Mouse (Mus musculus) bone marrow macrophage, adult 2 months (primary cell): ENCODE data around the gene Lbhd1. TPM values are rescaled to one million over a fixed set of nuclear protein-coding genes. Genes with fewer than 3 reads are reported as not detected.

Experiments
- H3K27ac ChIP-seq: 2 replicates; pipeline ENCODE4 v1.5.1; 2012; ENCODE audit warnings: low read depth, low read length; ENCODE audit not compliant: insufficient read depth
- H3K4me1 ChIP-seq: 2 replicates; pipeline ENCODE4 v1.6.1; 2012; ENCODE audit warnings: low read length; ENCODE audit not compliant: control insufficient read depth, insufficient read depth
- H3K4me3 ChIP-seq: 2 replicates; pipeline ENCODE4 v1.5.1; 2012; ENCODE audit warnings: mild to moderate bottlenecking, low read length, moderate library complexity; ENCODE audit not compliant: insufficient read depth
- CTCF ChIP-seq: IDR thresholded peaks from 2 replicates; pipeline ENCODE4 v1.5.1; 2012; ENCODE audit warnings: low read depth, mild to moderate bottlenecking, low read length, moderate library complexity
- POLR2A ChIP-seq: IDR thresholded peaks from 2 replicates; pipeline ENCODE4 v1.6.1; 2012; ENCODE audit warnings: mild to moderate bottlenecking, low read depth, low read length, borderline replicate concordance
- polyA plus RNA-seq: library from polyadenylated mRNA; stranded (reverse); fragments of >200 nt; gene quantifications from 2 replicates; pipeline ENCODE4 v1.2.4, GENCODE M21; 2012; ENCODE audit not compliant: missing spikeins, insufficient read depth, insufficient read length

Lbhd1 gene
- polyA plus RNA-seq, 1 experiment = 13.7 TPM

GRCm38 (mm10) chr19:8911810-8912209, 28.3 kb downstream of the Lbhd1 start:
- Histone ChIP-seq H3K4me1 (no peaks in the 10 kb centered on the region), H3K4me3 (no peak overlapping the region), H3K27ac (no peak overlapping the region)
- no peak for TF ChIP-seq CTCF
- no peak for TF ChIP-seq POLR2A

GRCm38 (mm10) chr19:8914212-8914611, 30.7 kb downstream of the Lbhd1 start:
- TF ChIP-seq POLR2A (no peak), CTCF (no peak)

GRCm38 (mm10) chr19:8919000-8919399, 35.5 kb downstream of the Lbhd1 start:
- TF ChIP-seq CTCF (no peak), POLR2A (no peak)
- Histone ChIP-seq H3K4me3 (no peak overlapping the region), H3K27ac (no peak overlapping the region), H3K4me1 (peaks cover 15% of the 10 kb centered on the region)

More at GRCm38 (mm10) chr19:8914212-8914611, 30.7 kb downstream of the Lbhd1 start:
- H3K4me3 ChIP-seq = no peak overlapping the region
- no peak overlapping the region for H3K27ac ChIP-seq
- no peaks in the 10 kb centered on the region for H3K4me1 ChIP-seq

- TF ChIP-seq POLR2A = no peak
- TF ChIP-seq CTCF = no peak
- Histone ChIP-seq H3K4me1 (peaks cover 15% of the 10 kb centered on the region), H3K4me3 (peak overlapping the region; percentile 36; the same call in 1 of the 2 replicates), H3K27ac (peak overlapping the region; percentile 66; the same call in 1 of the 2 replicates)
Observed at GRCm38 (mm10) chr19:8919684-8920072, 36.1 kb downstream of the Lbhd1 start.

- TF ChIP-seq POLR2A (no peak), CTCF (no peak)
- Histone ChIP-seq H3K27ac (peak within 1 kb of the TSS; percentile 68), H3K4me1 (peaks cover 15% of the 10 kb centered on the region), H3K4me3 (peak within 1 kb of the TSS; percentile 67)
Observed at GRCm38 (mm10) chr19:8920073-8920736, 36.7 kb downstream of the Lbhd1 start, which contains the start of gene B3gat3. Gene B3gat3, plus strand, starts transcription at chr19:8920374.

DNA sequence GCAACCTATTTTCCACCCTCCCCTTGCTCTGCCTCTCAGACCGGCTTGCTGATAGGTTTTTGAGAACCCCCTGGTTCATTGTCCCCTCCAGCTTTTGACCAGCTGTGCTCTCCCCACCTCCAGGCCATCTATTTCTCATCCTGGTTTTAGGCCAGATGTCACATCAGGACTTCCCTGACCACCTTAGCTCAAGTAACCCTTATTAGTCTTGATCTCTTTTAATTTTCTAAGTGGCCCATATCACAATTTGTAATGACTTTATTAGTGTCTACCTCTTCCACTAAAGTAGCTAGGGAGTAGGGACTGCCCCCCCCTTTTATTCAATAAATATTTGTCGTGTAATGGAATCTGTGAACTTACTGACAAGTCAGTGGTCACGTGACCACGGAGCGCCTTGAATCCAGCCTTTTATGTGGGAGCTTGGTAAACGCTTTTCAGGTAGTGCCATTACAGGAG, 37.3 kb downstream of the Lbhd1 start:
- Histone ChIP-seq H3K4me3 (peak overlapping the region; percentile 67), H3K4me1 (peaks cover 15% of the 10 kb centered on the region), H3K27ac (peak overlapping the region; percentile 68)
- TF ChIP-seq CTCF = no peak
- TF ChIP-seq POLR2A = no peak; the same call in 1 of the 2 replicates

GRCm38 (mm10) chr19:8921741-8922140, 38.2 kb downstream of the Lbhd1 start:
- H3K4me1 ChIP-seq = peaks cover 15% of the 10 kb centered on the region
- no peak overlapping the region for H3K27ac ChIP-seq
- no peak overlapping the region for H3K4me3 ChIP-seq
- TF ChIP-seq POLR2A (no peak), CTCF (no peak)

DNA sequence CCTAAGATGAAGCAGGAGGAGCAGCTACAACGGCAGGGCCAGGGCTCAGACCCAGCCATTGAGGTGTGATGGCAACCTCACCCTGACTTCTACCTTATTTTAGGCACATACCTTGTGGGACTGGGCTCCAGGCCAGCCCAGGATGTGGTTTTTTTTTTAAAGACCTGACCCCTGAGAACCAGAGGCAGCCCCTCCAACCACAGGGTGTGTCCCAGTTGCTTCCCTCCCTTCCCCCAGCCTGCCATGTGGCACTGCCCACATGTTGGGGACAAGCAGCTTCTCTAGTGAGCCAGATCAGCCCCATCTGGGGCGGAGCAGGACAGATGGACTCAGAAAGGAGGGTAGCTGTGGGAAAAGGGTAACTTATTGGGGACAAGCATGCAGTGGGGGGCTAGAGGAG, 43.2 kb downstream of the Lbhd1 start:
- H3K4me3 ChIP-seq = no peak overlapping the region
- H3K4me1 ChIP-seq = peaks cover 13% of the 10 kb centered on the region
- TF ChIP-seq POLR2A = no peak
- no peak overlapping the region for H3K27ac ChIP-seq

GRCm38 (mm10) chr19:8927891-8928525, 44.5 kb downstream of the Lbhd1 start:
- Histone ChIP-seq H3K4me1 (peaks cover 6% of the 10 kb centered on the region), H3K27ac (no peak overlapping the region), H3K4me3 (no peak overlapping the region)
- TF ChIP-seq CTCF (no peak), POLR2A (no peak)

- no peak for TF ChIP-seq POLR2A
- TF ChIP-seq CTCF = no peak
- Histone ChIP-seq H3K27ac (no peak overlapping the region), H3K4me1 (peaks cover 6% of the 10 kb centered on the region), H3K4me3 (peak overlapping the region; percentile 79; the same call in 1 of the 2 replicates)
Observed at GRCm38 (mm10) chr19:8928689-8929223, 45.2 kb downstream of the Lbhd1 start.
